Mouse (Mus musculus) lung, postnatal 0 days (tissue): ENCODE measurements around the gene Cops6. TPM values are rescaled to one million over a fixed set of nuclear protein-coding genes. Genes with fewer than 3 reads are reported as not detected.

Source experiments
- ATAC-seq: fragments of 200-750 bp; cut with Nextera tagmentation; 2 replicates; pipeline ENCODE4 v1.8.0; 2017; ENCODE audit warnings: moderate library complexity
- DNase-seq: peaks from one replicate; pipeline ENCODE4 v3.0.0-alpha.2; 2016; ENCODE audit warnings: low spot score
- H3K27ac ChIP-seq: fragments of 300-500 bp; sonication (generic); 2 replicates; pipeline ENCODE4 v1.5.1; 2014; ENCODE audit warnings: antibody characterized with exemption, mild to moderate bottlenecking, low read length, mixed read lengths
- H3K27me3 ChIP-seq: fragments of 300-500 bp; sonication (generic); replicated peaks from 2 replicates; pipeline ENCODE4 v1.6.1; 2014; ENCODE audit warnings: low read length, mixed read lengths; ENCODE audit not compliant: insufficient read depth
- H3K36me3 ChIP-seq: fragments of 300-500 bp; sonication (generic); 2 replicates; pipeline ENCODE4 v1.6.1; 2014; ENCODE audit warnings: low read length, mixed read lengths; ENCODE audit not compliant: insufficient read depth
- H3K4me1 ChIP-seq: fragments of 300-500 bp; sonication (generic); 2 replicates; pipeline ENCODE4 v1.6.1; 2014; ENCODE audit warnings: antibody characterized with exemption, low read depth, low read length, mixed read lengths; ENCODE audit not compliant: insufficient read depth
- H3K4me2 ChIP-seq: fragments of 300-500 bp; sonication (generic); replicated peaks from 2 replicates; pipeline ENCODE4 v1.6.1; 2014; ENCODE audit warnings: low read depth, mild to moderate bottlenecking, low read length, moderate library complexity, mixed read lengths
- H3K4me3 ChIP-seq: fragments of 300-500 bp; sonication (generic); 2 replicates; pipeline ENCODE4 v1.5.1; 2014; ENCODE audit warnings: low read depth, low read length
- H3K9ac ChIP-seq: fragments of 300-500 bp; sonication (generic); replicated peaks from 2 replicates; pipeline ENCODE4 v1.6.1; 2014; ENCODE audit warnings: low read depth, mild to moderate bottlenecking
- H3K9me3 ChIP-seq: fragments of 300-500 bp; sonication (generic); 2 replicates; pipeline ENCODE4 v1.6.1; 2016; ENCODE audit warnings: low read length, mixed read lengths
- CTCF ChIP-seq: IDR thresholded peaks from 2 replicates; pipeline ENCODE4 v1.5.1; 2016; ENCODE audit warnings: antibody characterized with exemption, mild to moderate bottlenecking
- EP300 ChIP-seq: IDR thresholded peaks from 2 replicates; pipeline ENCODE4 v1.6.1; 2016; ENCODE audit warnings: antibody characterized with exemption, mild to moderate bottlenecking, control low read depth
- WGBS: fragments of 180-500 bp; shearing (Covaris S2); extraction: QIAGEN DNeasy Blood & Tissue Kit; methylation state at CpG from one replicate; pipeline ENCODE4 v1.1.7; 2014; 5-methylcytosine and 5-hydroxymethylcytosine counted together
- polyA plus RNA-seq: library from polyadenylated mRNA; unstranded; fragments of >200 nt; fragmentation: Nextera tagmentation; extraction: Ambion mirVana; gene quantifications from 2 replicates; pipeline ENCODE4 v1.2.1, GENCODE M21; 2015

Cops6 gene
- 173 TPM in 2 replicates for polyA plus RNA-seq

DNA sequence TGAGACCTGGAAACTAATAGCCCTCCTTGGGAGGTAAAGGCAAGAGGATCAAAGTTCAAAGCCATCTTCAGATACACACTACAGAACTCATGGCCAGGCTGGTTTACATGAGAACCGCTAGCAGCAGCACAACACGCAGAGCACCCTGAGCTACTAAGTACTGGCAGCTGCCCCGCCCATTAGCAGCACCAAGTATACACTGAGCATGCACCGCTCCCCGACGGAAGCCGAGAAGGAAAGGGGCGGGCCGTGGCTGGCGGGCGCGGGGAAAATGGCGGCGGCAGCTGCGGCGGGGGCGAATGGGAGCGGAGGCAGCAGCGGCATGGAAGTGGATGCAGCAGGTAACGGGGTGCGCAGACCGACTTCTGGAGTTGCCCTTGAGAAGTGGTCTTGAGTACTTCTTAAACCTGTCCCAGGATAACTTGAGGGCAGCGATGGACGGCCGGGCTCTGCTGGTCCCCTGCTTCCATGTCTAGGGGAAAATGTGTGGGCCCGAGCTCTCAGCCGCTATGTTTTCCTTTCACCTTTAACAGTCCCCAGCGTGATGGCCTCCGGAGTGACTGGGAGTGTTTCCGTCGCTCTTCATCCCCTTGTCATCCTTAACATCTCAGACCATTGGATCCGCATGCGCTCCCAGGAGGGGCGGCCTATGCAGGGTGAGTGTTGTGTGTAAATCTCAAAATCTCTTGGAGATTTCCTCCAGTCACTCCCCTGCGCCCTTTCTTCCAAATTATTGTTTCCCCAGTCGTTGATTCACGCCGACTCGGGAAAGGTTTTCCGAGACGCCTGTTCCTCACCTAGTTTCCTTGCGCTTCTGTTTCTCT is at the start of gene Cops6:
Cops6 (plus strand) TSS at position 230 of the 824 bp plus-strand sequence.
- TF ChIP-seq EP300 (no peak), CTCF (peak; percentile 24; the same call in 1 of the 2 replicates)
- H3K4me2 ChIP-seq: peak within 1 kb of the TSS; percentile 76
- peaks cover 4% of the 10 kb centered on the region; the same call in 1 of the 2 replicates for H3K4me1 ChIP-seq
- peaks cover 22% of the 10 kb centered on the region for H3K36me3 ChIP-seq
- H3K27ac ChIP-seq: peak within 1 kb of the TSS; percentile 62
- peak; percentile 98 for DNase-seq
- peak within 1 kb of the TSS; percentile 76 for H3K9ac ChIP-seq
- peak; percentile 99 for ATAC-seq
- H3K9me3 ChIP-seq: no peaks in the 10 kb centered on the region
- peak within 1 kb of the TSS; percentile 67 for H3K4me3 ChIP-seq
- no peaks in the 10 kb centered on the region for H3K27me3 ChIP-seq
- 2% methylated on average over 42 of the region's 42 CpGs for WGBS

DNA sequence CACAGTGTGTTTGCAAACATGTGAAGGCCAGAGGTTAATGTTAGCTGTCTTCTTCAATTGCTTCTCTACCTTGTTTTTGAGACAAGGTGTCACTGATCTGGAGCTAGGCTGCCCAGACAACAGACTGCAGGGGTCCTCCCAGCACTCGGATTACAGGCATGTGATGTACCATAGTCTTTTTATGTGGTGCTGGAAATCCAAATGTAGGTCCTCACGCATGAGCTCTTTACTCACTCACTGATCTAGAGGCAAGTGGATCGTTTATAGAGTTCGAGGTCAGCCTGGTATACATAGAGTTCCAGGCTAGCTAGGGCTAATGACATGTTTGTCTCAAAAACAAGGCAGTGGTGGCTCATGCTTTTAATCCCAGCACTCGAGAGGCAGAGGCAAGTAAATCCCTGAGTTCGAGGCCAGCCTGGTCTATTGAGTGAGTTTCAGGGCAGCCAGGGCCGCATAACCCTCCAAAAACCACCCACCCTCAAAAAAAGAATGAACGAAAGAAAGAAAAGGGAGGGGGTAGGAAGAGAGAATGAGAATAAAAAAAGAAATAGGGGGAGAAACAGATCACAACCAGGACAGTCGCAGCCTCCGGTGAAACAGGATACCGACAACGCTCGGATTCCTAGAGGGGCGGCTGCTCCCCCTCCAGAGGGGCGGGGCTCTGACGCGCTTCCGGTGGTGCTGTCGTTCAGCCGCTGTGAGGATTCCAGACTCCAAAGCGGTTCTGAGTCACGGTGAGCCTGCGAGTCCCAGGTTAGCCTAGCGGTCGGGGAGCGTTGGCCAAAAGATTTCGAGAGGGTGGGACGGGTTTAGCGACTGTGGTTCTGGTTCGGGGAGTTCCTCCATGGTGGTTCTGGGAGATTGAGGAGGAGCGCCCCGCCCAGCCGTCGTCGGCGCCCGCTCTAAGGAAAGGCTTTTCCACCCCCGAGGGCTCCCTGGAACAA is 44.3 kb upstream of the Cops6 start, which contains the start of gene Zscan21:
Zscan21 (plus strand) TSS at position 649 of the 944 bp plus-strand sequence.
- Histone ChIP-seq H3K9ac (peak within 1 kb of the TSS; percentile 81), H3K4me3 (peak within 1 kb of the TSS; percentile 67), H3K36me3 (no peaks in the 10 kb centered on the region), H3K9me3 (no peaks in the 10 kb centered on the region), H3K4me2 (peak within 1 kb of the TSS; percentile 69), H3K27me3 (no peaks in the 10 kb centered on the region), H3K4me1 (peaks cover 3% of the 10 kb centered on the region; the same call in 1 of the 2 replicates), H3K27ac (peak within 1 kb of the TSS; percentile 95)
- 6% methylated on average over 37 of the region's 38 CpGs for WGBS
- ATAC-seq (peak; percentile 99), DNase-seq (peak; percentile 97)
- TF ChIP-seq CTCF (peak; percentile 46), EP300 (peak; percentile 69)

DNA sequence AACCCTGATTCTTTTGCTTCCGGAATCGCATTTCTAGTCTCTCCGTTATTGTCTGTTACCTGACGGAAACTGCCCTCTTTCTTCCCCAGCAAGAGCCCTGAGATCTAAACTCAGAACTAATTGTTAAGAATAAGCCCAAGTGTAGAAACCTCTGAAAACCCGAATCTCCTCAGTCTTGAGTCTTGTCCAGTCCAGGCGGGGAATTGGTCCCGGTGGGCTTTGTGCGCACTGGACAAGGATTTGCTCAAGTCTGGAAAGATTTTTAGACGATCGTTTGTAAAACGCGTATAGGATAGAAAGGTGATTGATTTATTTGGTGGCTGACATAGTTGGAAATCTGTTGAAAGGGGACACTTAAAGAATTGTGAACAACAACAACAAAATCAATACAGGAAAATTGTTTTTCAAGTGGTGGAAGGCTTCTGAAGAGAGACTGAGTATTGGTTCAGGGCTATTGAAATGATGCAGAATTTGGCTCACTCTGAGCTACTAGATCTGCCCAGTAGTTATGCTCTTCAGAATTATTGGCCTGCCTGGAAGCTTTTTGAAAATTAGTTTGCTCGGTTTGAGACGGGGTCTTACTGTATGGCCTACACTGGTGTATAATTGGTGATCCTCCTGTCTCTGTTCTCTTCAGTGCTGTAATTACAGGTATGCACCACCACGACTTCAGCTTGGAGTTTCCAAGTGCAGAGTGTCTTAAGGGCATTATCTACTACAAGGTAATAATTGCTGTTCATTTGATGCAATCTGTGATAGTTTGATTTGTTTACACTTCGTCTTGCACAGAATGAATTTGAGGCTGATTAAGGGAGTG is 43.5 kb upstream of the Cops6 start:
- Histone ChIP-seq H3K4me2 (peak overlapping the region; percentile 69), H3K9me3 (no peaks in the 10 kb centered on the region), H3K27me3 (no peaks in the 10 kb centered on the region), H3K36me3 (no peaks in the 10 kb centered on the region), H3K4me3 (peak overlapping the region; percentile 67), H3K9ac (peak overlapping the region; percentile 81), H3K27ac (peak overlapping the region; percentile 95), H3K4me1 (peaks cover 3% of the 10 kb centered on the region; the same call in 1 of the 2 replicates)
- 4% methylated on average over 16 of the region's 16 CpGs for WGBS
- ATAC-seq (no peak; the same call in 1 of the 2 replicates), DNase-seq (peak; percentile 45)
- TF ChIP-seq CTCF (no peak), EP300 (no peak)

DNA sequence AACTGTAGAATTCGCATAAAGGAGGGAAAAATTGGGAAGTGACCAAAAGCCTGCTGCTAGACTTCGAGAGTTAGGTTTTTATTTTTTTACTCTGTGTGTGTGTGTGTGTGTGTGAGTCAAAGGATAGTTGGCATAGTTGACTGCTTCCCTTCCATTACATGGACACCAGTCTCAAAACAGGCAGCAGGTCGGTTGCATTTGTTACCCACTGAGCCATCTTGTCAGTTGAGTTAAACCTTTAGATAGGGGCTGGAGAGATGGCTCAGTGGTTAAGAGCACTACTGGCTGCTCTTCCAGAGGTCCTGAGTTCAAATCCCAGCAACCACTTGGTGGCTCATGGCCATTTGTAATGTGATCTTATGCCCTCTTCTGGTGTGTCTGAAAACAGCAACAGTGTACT is 42.8 kb upstream of the Cops6 start:
- Histone ChIP-seq H3K27me3 (no peaks in the 10 kb centered on the region), H3K4me2 (peak overlapping the region; percentile 69), H3K9ac (peak overlapping the region; percentile 81; the same call in 1 of the 2 replicates), H3K4me1 (peaks cover 3% of the 10 kb centered on the region; the same call in 1 of the 2 replicates), H3K4me3 (peak overlapping the region; percentile 67), H3K27ac (peak overlapping the region; percentile 95; the same call in 1 of the 2 replicates), H3K36me3 (no peaks in the 10 kb centered on the region; the same call in 1 of the 2 replicates), H3K9me3 (no peaks in the 10 kb centered on the region)
- ATAC-seq (no peak), DNase-seq (no peak)
- 56% methylated on average over 3 of the region's 3 CpGs for WGBS
- TF ChIP-seq EP300: no peak
- TF ChIP-seq CTCF: no peak

DNA sequence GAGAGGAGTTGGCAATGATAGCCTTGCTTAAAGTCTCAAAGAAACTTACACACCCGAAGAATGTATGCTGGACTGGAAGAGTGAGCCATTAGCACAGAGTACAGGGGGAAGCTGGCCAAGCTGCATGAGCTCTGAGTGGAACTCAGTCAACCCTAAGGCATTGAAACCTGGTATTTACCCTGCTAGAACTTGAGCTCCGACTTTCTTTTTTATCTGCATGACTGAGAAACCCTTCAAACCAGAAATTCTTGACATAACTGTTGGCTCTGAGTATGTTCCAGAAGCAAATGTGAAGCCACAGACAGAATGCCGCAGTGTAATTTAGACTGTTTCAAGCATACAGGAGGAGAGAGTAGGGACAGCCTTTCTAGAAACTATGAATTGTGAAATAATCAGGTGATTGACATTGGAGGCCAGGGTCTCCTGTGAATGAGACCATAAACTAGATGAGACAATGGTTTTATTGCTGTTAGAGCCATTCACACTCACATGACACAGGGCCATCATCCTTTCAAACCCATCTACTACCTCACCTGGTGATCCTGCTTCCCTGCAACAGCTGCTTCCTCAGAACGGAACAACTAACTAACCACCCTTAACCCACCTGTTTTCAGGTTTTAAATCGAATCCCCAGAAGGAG is 28.3 kb upstream of the Cops6 start:
- H3K4me2 ChIP-seq: no peak overlapping the region
- H3K27ac ChIP-seq: peak overlapping the region; percentile 32; the same call in 1 of the 2 replicates
- H3K4me1 ChIP-seq: no peaks in the 10 kb centered on the region
- peaks cover 35% of the 10 kb centered on the region for H3K36me3 ChIP-seq
- no peak overlapping the region for H3K4me3 ChIP-seq
- peak; percentile 87 for ATAC-seq
- no peak overlapping the region for H3K9ac ChIP-seq
- no peaks in the 10 kb centered on the region for H3K27me3 ChIP-seq
- no peaks in the 10 kb centered on the region for H3K9me3 ChIP-seq
- WGBS: 76% methylated on average over 5 of the region's 5 CpGs
- no peak for TF ChIP-seq CTCF
- TF ChIP-seq EP300: peak; percentile 68
- peak; percentile 46 for DNase-seq
